Mouse (Mus musculus) lung, postnatal 4 days (tissue): ENCODE measurements around the gene Zfhx3.
A peak's percentile ranks its signal among the peaks of the same experiment; 100 is the strongest.
"Not testable (repeated sequence)": the region's sequence is repeated elsewhere in the genome, so short reads cannot be mapped to it uniquely, and the experiment has no call there.

ENCODE experiments used
- DNase-seq, 2 experiments: peaks; one replicate each; pipeline ENCODE4 v3.0.0; 2021

Zfhx3 gene

GRCm38 (mm10) chr8:107941922-107942694 lies at the start of gene Zfhx3:
Zfhx3 (plus strand) TSS chr8:107942644.
- DNase-seq = no peak

GRCm38 (mm10) chr8:107918984-107919383 lies 23.5 kb upstream of the Zfhx3 start:
- DNase-seq = no peak

GRCm38 (mm10) chr8:107926149-107926548 lies 16.3 kb upstream of the Zfhx3 start:
- DNase-seq = no peak

GRCm38 (mm10) chr8:107936725-107937124 lies 5.7 kb upstream of the Zfhx3 start:
- no peak for DNase-seq

GRCm38 (mm10) chr8:107938231-107938630 lies 4.2 kb upstream of the Zfhx3 start:
- not testable (repeated sequence) for DNase-seq

GRCm38 (mm10) chr8:107940181-107940580 lies 2.3 kb upstream of the Zfhx3 start:
- no peak for DNase-seq

GRCm38 (mm10) chr8:107942752-107943510 lies 487 bp downstream of the Zfhx3 start:
- no peak for DNase-seq

GRCm38 (mm10) chr8:107943550-107944348 lies 1.3 kb downstream of the Zfhx3 start:
- DNase-seq = no peak

- DNase-seq = no peak
Observed at GRCm38 (mm10) chr8:107944676-107945600, 2.5 kb downstream of the Zfhx3 start.

- no peak for DNase-seq
Observed at GRCm38 (mm10) chr8:107946888-107947287, 4.4 kb downstream of the Zfhx3 start.

GRCm38 (mm10) chr8:107955887-107956286 lies 13.4 kb downstream of the Zfhx3 start:
- peak in 1 of 2 experiments; percentile 22 for DNase-seq

GRCm38 (mm10) chr8:107957566-107957965 lies 15.1 kb downstream of the Zfhx3 start:
- DNase-seq = no peak

- no peak for DNase-seq
Observed at GRCm38 (mm10) chr8:107960466-107960865, 18.0 kb downstream of the Zfhx3 start.

- DNase-seq = no peak
Observed at GRCm38 (mm10) chr8:107960878-107961277, 18.4 kb downstream of the Zfhx3 start.

GRCm38 (mm10) chr8:107972198-107972597 lies 29.8 kb downstream of the Zfhx3 start:
- no peak for DNase-seq

- no peak for DNase-seq
Observed at GRCm38 (mm10) chr8:107974451-107974850, 32.0 kb downstream of the Zfhx3 start.

GRCm38 (mm10) chr8:107978247-107978646 lies 35.8 kb downstream of the Zfhx3 start:
- no peak for DNase-seq

- no peak for DNase-seq
Observed at GRCm38 (mm10) chr8:107980618-107981017, 38.2 kb downstream of the Zfhx3 start.

- DNase-seq = no peak
Observed at GRCm38 (mm10) chr8:107986629-107987028, 44.2 kb downstream of the Zfhx3 start.

GRCm38 (mm10) chr8:107998874-107999273 lies 56.4 kb downstream of the Zfhx3 start:
- DNase-seq = no peak

GRCm38 (mm10) chr8:108011516-108011915 lies 69.1 kb downstream of the Zfhx3 start:
- DNase-seq = no peak

- DNase-seq = no peak
Observed at GRCm38 (mm10) chr8:108017727-108018126, 75.3 kb downstream of the Zfhx3 start.
